Mouse (Mus musculus): ENCODE results near the gene Wdr82.

Wdr82 gene

DNA sequence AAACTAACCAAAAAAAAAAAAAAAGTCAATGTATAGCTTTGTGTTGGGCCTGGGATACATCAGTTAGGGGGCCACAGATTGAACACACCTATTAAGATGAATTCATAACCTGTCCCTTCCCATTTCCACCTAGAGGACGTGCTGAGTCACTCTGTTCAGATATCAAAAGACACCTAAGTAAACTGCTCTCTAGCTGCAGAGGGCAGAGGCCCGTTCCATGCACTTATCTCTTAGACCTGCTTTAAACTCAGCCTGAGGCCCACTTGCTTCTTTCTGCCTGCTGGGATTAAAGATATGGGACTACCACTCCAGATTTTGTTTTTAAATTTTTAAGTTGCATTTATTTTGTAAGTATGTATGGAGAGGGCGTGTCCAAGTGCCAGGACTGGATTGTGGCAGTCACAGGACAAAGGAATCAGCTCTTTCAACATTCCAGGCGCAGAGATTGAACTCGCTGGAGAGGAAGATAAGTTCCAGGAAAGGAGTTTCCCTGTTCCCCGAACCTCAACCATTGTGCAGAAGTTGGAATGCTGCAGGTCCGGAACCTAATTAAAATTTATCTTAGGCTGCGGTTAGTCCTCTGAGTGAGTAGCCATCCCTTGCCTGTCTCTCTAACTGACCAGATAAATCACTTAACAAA is 57.2 kb downstream of the Wdr82 start:
- DNase-seq = no peak

DNA sequence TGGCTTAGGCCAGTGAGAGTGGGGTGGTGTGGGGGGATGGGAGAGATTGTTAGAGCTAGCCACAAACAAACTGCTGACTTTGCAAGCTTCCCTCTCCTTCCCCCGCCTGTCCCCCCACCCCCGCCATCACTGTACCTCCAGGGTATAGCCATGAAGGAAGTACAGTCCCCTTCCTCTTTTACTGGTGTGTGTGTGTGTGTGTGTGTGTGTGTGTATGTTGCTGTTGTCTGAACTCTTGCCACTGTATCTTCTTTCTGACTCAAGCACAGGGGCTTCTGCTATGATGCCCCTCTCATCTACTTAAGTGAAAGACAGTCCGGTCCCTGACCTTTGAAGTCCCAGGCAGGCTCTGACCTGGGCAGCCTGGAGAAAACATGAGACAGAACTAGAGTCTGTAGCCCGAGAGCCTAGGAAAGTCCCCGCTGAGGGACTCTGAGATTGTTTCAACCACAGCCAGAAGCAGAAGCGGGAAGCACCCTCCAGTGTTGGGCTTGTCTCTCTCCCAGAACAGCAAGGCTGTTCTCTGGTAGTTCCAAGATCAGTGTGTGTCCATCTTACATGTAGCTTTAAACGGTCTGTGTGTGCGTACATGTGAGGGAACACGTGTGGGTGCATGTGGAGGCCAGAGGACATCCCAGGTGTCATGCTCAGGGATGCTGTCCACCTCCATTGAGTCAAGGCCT is 59.5 kb downstream of the Wdr82 start:
- DNase-seq = peak; percentile 38 to 53

DNA sequence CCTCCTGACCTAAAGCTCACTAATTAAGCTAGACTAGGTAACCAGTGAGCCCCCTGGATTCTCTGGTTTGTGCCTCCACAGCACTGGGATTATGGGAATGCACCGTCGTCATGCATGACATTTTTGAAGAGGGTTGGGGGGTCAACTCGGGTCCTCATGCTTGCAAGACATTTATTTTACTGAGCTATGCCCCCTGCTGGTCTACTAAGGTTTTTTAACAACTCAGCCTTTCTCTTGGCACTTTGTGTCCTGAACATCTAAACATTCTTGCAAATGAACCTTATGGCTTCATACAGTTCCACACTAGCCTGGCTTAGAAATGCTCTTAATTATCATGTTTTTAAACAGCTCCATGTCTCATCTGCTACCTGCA is 60.0 kb downstream of the Wdr82 start:
- peak in 1 of 2 experiments; percentile 35 for DNase-seq

DNA sequence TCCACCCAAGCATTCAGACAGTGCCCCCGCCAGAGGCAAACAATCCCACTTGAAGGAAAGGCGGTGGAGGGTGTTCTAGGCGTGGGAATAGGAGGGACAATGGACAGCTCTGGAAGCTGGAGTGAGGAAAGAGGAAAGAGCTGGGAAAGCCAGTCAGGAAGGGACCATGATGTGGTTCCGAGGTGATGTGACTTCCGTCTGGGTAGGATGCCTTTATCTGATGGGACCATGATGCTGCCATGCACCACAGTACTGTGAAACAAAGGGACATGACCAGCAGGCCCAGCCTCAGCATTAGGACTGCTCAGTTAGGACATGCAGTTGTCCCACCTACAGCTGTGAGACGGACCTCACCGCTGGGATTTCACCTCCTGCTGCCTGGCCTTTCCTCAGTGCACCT is 60.5 kb downstream of the Wdr82 start:
- no peak for DNase-seq

DNA sequence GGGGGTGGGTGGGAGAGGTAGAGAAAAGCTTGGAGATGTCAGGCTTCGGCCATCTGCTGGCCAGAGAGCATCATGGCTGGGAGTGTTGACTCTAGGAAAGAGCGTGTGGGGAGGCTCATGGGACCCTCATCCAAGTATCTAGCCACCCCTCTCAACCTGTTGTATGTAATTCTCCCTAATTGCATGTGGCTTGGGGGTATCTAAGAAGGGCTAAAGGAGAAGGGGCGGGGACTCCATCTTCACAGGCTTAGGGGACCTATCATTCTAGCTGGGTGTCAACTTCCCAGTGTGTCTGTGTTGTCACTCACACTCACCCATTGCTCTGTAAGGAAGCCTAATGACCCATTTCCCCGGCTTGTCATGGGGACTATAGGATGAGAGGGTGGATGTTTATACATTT is 61.1 kb downstream of the Wdr82 start:
- no peak for DNase-seq

DNA sequence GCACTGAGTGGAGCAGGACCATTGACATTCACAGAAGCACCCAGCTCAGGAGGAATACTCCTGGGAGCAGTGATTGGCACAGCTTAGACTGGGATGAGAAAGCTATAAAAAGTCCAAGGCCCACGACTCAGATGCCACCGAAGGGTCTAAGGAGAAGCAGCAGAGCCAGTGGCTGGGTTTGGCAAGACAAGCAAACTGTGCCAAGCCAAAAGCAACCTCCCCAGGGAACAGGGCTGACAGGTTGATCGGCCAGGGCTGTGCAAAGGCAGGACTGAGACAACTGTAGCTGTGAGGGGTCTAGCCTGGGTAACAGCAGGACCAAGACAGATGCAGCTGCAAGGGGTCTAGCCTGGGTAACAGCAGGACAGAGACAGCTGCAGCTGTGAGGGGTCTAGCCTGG is 62.2 kb downstream of the Wdr82 start:
- no peak for DNase-seq

DNA sequence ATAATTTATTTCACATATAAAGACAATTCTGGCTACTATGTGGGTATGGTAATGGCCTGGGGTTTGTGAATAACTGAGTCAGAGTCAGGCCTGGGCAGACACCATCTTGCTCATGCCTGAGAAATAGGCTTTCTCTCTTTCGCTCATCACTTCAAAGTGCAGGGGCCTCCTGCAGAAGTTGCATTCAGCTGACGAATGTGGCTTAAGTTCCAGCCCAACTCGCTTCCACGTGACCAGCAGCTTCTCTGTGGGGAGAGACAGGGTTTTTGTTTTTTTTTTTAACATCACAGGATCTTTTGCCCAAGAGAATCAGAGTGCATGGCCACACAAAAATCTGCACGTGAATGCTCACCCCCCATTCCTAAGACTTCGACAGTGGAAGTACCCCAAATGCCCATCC is 63.2 kb downstream of the Wdr82 start:
- DNase-seq = no peak

DNA sequence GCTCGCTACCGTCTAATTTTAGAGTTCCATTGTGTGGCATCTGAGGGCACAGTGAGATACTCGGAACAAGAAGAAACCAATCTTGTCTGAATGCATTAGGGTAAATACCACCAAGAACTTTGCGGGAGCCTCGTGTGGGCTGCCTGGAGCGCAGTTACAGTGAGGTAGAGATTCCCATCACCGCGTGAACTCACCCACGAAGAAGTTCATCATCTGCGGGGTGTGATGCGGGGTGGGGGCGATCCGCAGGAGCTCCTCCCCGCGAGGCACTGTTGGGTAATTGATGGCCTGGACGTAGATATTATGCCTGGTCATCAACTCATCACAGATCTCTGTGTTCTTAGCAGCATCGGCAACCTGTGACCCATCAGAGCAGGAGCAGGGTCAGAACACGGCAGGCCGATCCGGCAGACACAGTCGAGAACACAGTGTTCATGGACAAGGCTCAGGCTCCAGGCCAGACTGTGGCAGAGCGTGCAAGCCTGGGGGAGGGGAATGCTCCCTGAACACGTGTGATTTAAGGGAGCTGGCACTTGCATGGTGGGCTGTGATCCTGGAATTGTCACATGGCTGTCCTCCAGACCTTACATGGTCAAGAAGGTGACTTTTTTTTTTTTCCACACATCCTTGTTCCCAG is 64.6 kb downstream of the Wdr82 start:
- DNase-seq = no peak

DNA sequence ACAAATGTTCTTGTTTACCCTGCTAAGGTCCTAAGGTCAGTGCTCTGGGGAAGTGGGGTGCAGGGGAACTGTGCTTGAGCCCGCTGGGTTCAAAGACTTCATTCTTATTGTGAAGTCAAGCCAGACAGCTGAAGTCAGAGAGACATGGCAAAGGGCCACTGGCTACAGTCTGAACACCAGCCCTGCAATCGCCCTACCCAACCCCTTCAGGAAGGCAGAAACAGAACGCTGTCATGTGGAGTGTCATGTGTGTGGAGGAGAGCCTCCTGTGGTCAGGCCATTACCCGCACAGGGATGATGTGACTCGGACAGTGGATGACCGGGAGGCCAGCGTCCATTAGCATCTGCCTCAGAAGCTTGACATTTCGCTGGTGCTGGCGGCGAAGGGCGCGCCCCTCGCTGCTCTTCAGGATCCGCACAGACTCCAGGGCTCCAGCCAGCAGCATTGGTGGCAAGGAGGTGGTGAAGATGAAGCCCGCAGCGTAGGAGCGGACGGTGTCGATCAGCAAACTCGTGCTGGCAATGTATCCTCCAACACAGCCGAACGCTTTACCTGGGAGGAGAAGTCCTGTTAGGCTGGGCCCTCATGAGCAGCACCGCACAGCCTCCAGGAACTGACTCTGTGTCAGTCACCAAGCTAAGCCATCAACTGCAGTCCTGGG is 65.6 kb downstream of the Wdr82 start:
- DNase-seq = no peak

DNA sequence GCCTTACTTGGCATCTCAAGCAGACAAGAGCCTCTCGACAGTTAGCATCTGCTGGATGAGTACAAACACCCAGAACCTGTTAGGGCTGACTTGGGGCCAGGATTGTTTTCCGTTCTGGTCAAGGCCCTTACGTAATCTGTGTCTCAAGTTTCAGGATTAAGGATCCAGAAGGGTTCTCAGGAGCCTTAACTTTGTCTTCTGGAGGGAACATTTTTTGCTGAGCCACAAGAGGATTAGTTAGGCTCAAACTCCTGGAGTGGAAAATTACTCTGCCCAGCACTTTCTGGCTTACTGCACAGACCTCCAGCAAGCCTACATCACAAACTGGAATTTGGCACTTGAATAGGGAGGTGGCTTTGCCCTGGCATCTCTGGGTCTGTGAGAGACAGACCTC is 66.1 kb downstream of the Wdr82 start:
- no peak for DNase-seq

DNA sequence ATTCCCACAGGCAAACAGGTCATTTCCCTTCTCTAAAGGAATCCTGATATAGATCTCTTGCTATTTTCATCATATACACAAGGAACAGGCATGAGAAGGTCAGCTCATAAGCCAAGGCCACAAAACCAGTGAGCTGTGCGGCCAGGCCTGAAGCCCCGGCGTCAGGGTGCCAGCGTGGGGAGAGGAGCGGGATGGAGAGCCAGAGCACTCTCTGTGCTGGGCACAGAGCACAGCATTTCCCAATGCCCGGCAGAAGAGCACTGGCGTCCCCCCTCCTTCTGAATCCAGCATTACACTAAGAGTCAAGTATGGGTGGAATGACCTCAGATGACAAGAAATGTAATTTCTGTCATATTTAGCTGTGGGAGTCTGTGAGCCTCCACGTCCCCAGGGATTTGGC is 66.7 kb downstream of the Wdr82 start:
- no peak for DNase-seq

DNA sequence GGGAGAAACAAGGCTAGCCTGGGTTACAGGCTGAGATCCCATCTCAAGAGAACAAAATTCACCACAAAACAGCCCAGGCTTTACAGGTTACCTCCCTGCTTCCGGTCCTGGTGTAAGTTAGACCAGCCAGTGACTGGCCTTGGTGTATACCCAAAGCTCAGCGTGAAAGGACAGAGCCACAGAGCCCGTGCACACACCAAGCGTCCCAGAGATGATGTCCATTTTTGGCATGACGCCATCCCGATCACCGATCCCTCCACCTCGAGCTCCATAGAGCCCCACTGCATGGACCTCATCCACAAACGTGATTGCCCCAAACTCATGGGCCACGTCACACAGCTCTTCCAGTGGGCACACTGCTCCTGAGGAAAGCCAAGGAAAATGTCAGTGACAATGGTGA is 67.2 kb downstream of the Wdr82 start:
- no peak for DNase-seq

All from spleen, adult 18-20 months (tissue).